Mouse (Mus musculus): ENCODE results near the gene Itgb5.

GRCm38 (mm10) chr16:33950386-33950785 is 120.9 kb downstream of the Itgb5 start:
- no peak for TF ChIP-seq CTCF (IDR thresholded peaks at IDR 0.05; ENCODE audit: low read depth, low read length)
- TF ChIP-seq EP300 (IDR thresholded peaks at IDR 0.05; ENCODE audit: insufficient read depth, low read depth, low read length): no peak
- no peak for TF ChIP-seq POLR2A (IDR thresholded peaks at IDR 0.05; ENCODE audit: insufficient read depth, low read length)
